Mouse (Mus musculus): ENCODE results near the gene Ms4a7. TPM values are rescaled to one million over a fixed set of nuclear protein-coding genes. Genes with fewer than 3 reads are reported as not detected.
"Not testable (repeated sequence)": the region's sequence is repeated elsewhere in the genome, so short reads cannot be mapped to it uniquely, and the experiment has no call there.

Gene Ms4a7
- polyA plus RNA-seq, 1 experiment from 2014 or later: 0.09 TPM

- ATAC-seq (no peak), DNase-seq (ENCODE audit: low read depth, low spot score) (no peak)
- CTCF ChIA-PET: no interaction called here
- POLR2A ChIA-PET: no interaction called here
- no peak for TF ChIP-seq CTCF (IDR thresholded peaks at IDR 0.05)
- in situ Hi-C loops (cut with MboI; ENCODE audit: low pct_unique_long_range_greater_than_20kb): no loop called here
- peaks cover 57% of the 10 kb centered on the region for H3K27me3 ChIP-seq
These were observed 7.2 kb upstream of the Ms4a7 start for GRCm38 (mm10) chr19:11343147-11343546.

- peaks cover 14% of the 10 kb centered on the region for H3K27me3 ChIP-seq
- in situ Hi-C loops (cut with MboI; ENCODE audit: low pct_unique_long_range_greater_than_20kb): no loop called here
- ChIA-PET POLR2A (no interaction called here), CTCF (no interaction called here)
- no peak for TF ChIP-seq CTCF (IDR thresholded peaks at IDR 0.05)
- DNase-seq (ENCODE audit: low read depth, low spot score): no peak
- no peak for ATAC-seq
These were observed 14.8 kb downstream of the Ms4a7 start for GRCm38 (mm10) chr19:11321123-11321522.

GRCm38 (mm10) chr19:11316786-11317185 is 19.2 kb downstream of the Ms4a7 start:
- DNase-seq (ENCODE audit: low read depth, low spot score) (no peak), ATAC-seq (no peak)
- ChIA-PET CTCF (no interaction called here), POLR2A (no interaction called here)
- in situ Hi-C loops (cut with MboI; ENCODE audit: low pct_unique_long_range_greater_than_20kb): no loop called here
- no peak for TF ChIP-seq CTCF (IDR thresholded peaks at IDR 0.05)
- H3K27me3 ChIP-seq: peaks cover 20% of the 10 kb centered on the region

GRCm38 (mm10) chr19:11314354-11314753 is 21.6 kb downstream of the Ms4a7 start, which contains the start of gene Ms4a14:
Gene Ms4a14 (minus strand): TSS chr19:11314454.
- CTCF ChIA-PET: interaction anchor here (1.2 kb wide), 1 partner anchor 15 kb away, joined by 3 read pairs; no protein-coding TSS in a partner anchor
- POLR2A ChIA-PET: no interaction called here
- ATAC-seq (no peak), DNase-seq (ENCODE audit: low read depth, low spot score) (no peak)
- peaks cover 24% of the 10 kb centered on the region for H3K27me3 ChIP-seq
- no peak for TF ChIP-seq CTCF (IDR thresholded peaks at IDR 0.05)
- in situ Hi-C loops (cut with MboI; ENCODE audit: low pct_unique_long_range_greater_than_20kb): no loop called here

GRCm38 (mm10) chr19:11308888-11309287 is 27.1 kb downstream of the Ms4a7 start:
- DNase-seq (ENCODE audit: low read depth, low spot score) (no peak), ATAC-seq (no peak)
- POLR2A ChIA-PET: no interaction called here
- CTCF ChIA-PET: interaction anchor here (1.1 to 1.2 kb wide), 2 partner anchors 14 to 29 kb away, joined by 3 to 5 read pairs; no protein-coding TSS in a partner anchor
- in situ Hi-C loops (cut with MboI; ENCODE audit: low pct_unique_long_range_greater_than_20kb): no loop called here
- TF ChIP-seq CTCF (IDR thresholded peaks at IDR 0.05): no peak
- peaks cover 27% of the 10 kb centered on the region for H3K27me3 ChIP-seq

- peaks cover 13% of the 10 kb centered on the region for H3K27me3 ChIP-seq
- DNase-seq (ENCODE audit: low read depth, low spot score); POLR2A ChIA-PET; ATAC-seq; CTCF ChIA-PET; in situ Hi-C loops (cut with MboI; ENCODE audit: low pct_unique_long_range_greater_than_20kb): not testable (repeated sequence)
These were observed 36.4 kb downstream of the Ms4a7 start for GRCm38 (mm10) chr19:11299529-11299928.

- TF ChIP-seq CTCF (IDR thresholded peaks at IDR 0.05): no peak
- POLR2A ChIA-PET: no interaction called here
- in situ Hi-C loops (cut with MboI; ENCODE audit: low pct_unique_long_range_greater_than_20kb): no loop called here
- no peak for ATAC-seq
- DNase-seq (ENCODE audit: low read depth, low spot score): no peak
- CTCF ChIA-PET: no interaction called here
- H3K27me3 ChIP-seq: peaks cover 10% of the 10 kb centered on the region
These were observed 37.0 kb downstream of the Ms4a7 start for GRCm38 (mm10) chr19:11298939-11299338.

- H3K27me3 ChIP-seq: peaks cover 12% of the 10 kb centered on the region
- ATAC-seq; CTCF ChIA-PET; POLR2A ChIA-PET; in situ Hi-C loops (cut with MboI; ENCODE audit: low pct_unique_long_range_greater_than_20kb); DNase-seq (ENCODE audit: low read depth, low spot score): not testable (repeated sequence)
These were observed 42.3 kb downstream of the Ms4a7 start for GRCm38 (mm10) chr19:11293616-11294015.

- ATAC-seq (no peak), DNase-seq (ENCODE audit: low read depth, low spot score) (no peak)
- ChIA-PET CTCF (no interaction called here), POLR2A (no interaction called here)
- peaks cover 12% of the 10 kb centered on the region for H3K27me3 ChIP-seq
- no peak for TF ChIP-seq CTCF (IDR thresholded peaks at IDR 0.05)
- in situ Hi-C loops (cut with MboI; ENCODE audit: low pct_unique_long_range_greater_than_20kb): no loop called here
These were observed 43.0 kb downstream of the Ms4a7 start for GRCm38 (mm10) chr19:11292990-11293389.

- TF ChIP-seq CTCF (IDR thresholded peaks at IDR 0.05): no peak
- peaks cover 32% of the 10 kb centered on the region for H3K27me3 ChIP-seq
- in situ Hi-C loops (cut with MboI; ENCODE audit: low pct_unique_long_range_greater_than_20kb): no loop called here
- ATAC-seq (no peak), DNase-seq (ENCODE audit: low read depth, low spot score) (no peak)
- ChIA-PET CTCF (interaction anchor here (1.3 kb wide), 1 partner anchor 234 kb away, joined by 3 read pairs; no protein-coding TSS in a partner anchor), POLR2A (no interaction called here)
These were observed 52.2 kb downstream of the Ms4a7 start, which contains the start of gene Ms4a5 for GRCm38 (mm10) chr19:11283773-11284172. Gene Ms4a5 (minus strand): TSS chr19:11283873.

GRCm38 (mm10) chr19:11280223-11280622 is 55.7 kb downstream of the Ms4a7 start:
- no peak for TF ChIP-seq CTCF (IDR thresholded peaks at IDR 0.05)
- peaks cover 49% of the 10 kb centered on the region for H3K27me3 ChIP-seq
- in situ Hi-C loops (cut with MboI; ENCODE audit: low pct_unique_long_range_greater_than_20kb): no loop called here
- ChIA-PET POLR2A (no interaction called here), CTCF (interaction anchor here (1.4 kb wide), 1 partner anchor 29 kb away, joined by 5 read pairs; no protein-coding TSS in a partner anchor)
- DNase-seq (ENCODE audit: low read depth, low spot score) (no peak), ATAC-seq (no peak)

- peaks cover 40% of the 10 kb centered on the region for H3K27me3 ChIP-seq
- DNase-seq (ENCODE audit: low read depth, low spot score) (no peak), ATAC-seq (no peak)
- in situ Hi-C loops (cut with MboI; ENCODE audit: low pct_unique_long_range_greater_than_20kb): no loop called here
- no peak for TF ChIP-seq CTCF (IDR thresholded peaks at IDR 0.05)
- CTCF ChIA-PET: no interaction called here
- POLR2A ChIA-PET: no interaction called here
These were observed 59.5 kb downstream of the Ms4a7 start for GRCm38 (mm10) chr19:11276431-11276830.

Other genes with a start within 250 kb of the Ms4a7 start
- gene 1700017D01Rik, start 205.3 kb downstream of the Ms4a7 start, polyA plus RNA-seq (2021): not detected
- not detected for gene 1700025F22Rik, start 170.8 kb downstream of the Ms4a7 start, polyA plus RNA-seq (2021)
- gene Ms4a13, start 139.4 kb downstream of the Ms4a7 start, polyA plus RNA-seq (2021): not detected
- not detected for gene Ms4a12, start 103.7 kb downstream of the Ms4a7 start, polyA plus RNA-seq (2021)
- not detected for gene Ms4a1, start 69.9 kb downstream of the Ms4a7 start, polyA plus RNA-seq (2021)
- not detected for gene Ms4a5, start 52.3 kb downstream of the Ms4a7 start, polyA plus RNA-seq (2021)
- 0.06 TPM for gene Ms4a14, start 21.7 kb downstream of the Ms4a7 start, polyA plus RNA-seq (2021)
- gene Ms4a4a, start 39.4 kb upstream of the Ms4a7 start, polyA plus RNA-seq (2021): not detected
- not detected for gene Ms4a4c, start 68.6 kb upstream of the Ms4a7 start, polyA plus RNA-seq (2021)
- gene Ms4a4b, start 107.4 kb upstream of the Ms4a7 start, polyA plus RNA-seq (2021): 0.12 TPM
- not detected for gene Ms4a6c, start 133.2 kb upstream of the Ms4a7 start, polyA plus RNA-seq (2021)
- gene Gm8369, start 149.8 kb upstream of the Ms4a7 start, polyA plus RNA-seq (2021): not detected
- not detected for gene Ms4a6b, start 180.4 kb upstream of the Ms4a7 start, polyA plus RNA-seq (2021)
- gene Ms4a4d, start 200.7 kb upstream of the Ms4a7 start, polyA plus RNA-seq (2021): 0.04 TPM

Measured in Patski (cell line).